Mouse (Mus musculus) small intestine, adult 2 months (tissue): ENCODE data around the gene Gas2l2. TPM values are rescaled to one million over a fixed set of nuclear protein-coding genes. Genes with fewer than 3 reads are reported as not detected.
A peak's percentile ranks its signal among the peaks of the same experiment; 100 is the strongest.

Experiments used
- H3K27ac ChIP-seq: fragments of 200-500 bp; 2 replicates; pipeline ENCODE4 v1.5.1; 2012; ENCODE audit warnings: low read depth, low read length, control low read depth, inconsistent platforms; ENCODE audit not compliant: insufficient read depth
- H3K27me3 ChIP-seq: fragments of 200-500 bp; 2 replicates; pipeline ENCODE4 v1.6.1; 2012; ENCODE audit warnings: mild to moderate bottlenecking, moderate library complexity, low read length, inconsistent platforms; ENCODE audit not compliant: control insufficient read depth, insufficient read depth
- H3K36me3 ChIP-seq: fragments of 200-500 bp; 2 replicates; pipeline ENCODE4 v1.6.1; 2012; ENCODE audit warnings: mild to moderate bottlenecking, low read length, control low read depth, inconsistent platforms; ENCODE audit not compliant: control insufficient read depth, insufficient read depth
- H3K4me1 ChIP-seq: fragments of 200-500 bp; 2 replicates; pipeline ENCODE4 v1.6.1; 2012; ENCODE audit warnings: low read length, inconsistent platforms, mixed read lengths; ENCODE audit not compliant: control insufficient read depth, insufficient read depth, insufficient read length
- H3K4me3 ChIP-seq: fragments of 200-500 bp; 2 replicates; pipeline ENCODE4 v1.5.1; 2012; ENCODE audit warnings: low read depth, mild to moderate bottlenecking, control low read depth, inconsistent platforms, low read length, moderate library complexity
- CTCF ChIP-seq: fragments of 200-500 bp; IDR thresholded peaks from 2 replicates; pipeline ENCODE4 v1.5.1; 2012; ENCODE audit warnings: low read depth, mild to moderate bottlenecking, control low read depth, inconsistent platforms, low read length, moderate library complexity, mixed read lengths; ENCODE audit not compliant: insufficient replicate concordance, insufficient read length; ENCODE audit errors: extremely low read depth
- POLR2A ChIP-seq: fragments of 200-500 bp; IDR thresholded peaks from 2 replicates; pipeline ENCODE4 v1.6.1; 2012; ENCODE audit warnings: low read depth, mild to moderate bottlenecking, control low read depth, inconsistent platforms, low read length, moderate library complexity
- WGBS: fragments of 180-500 bp; shearing (Covaris S2); methylation state at CpG from one replicate; pipeline ENCODE4 v1.1.7; 2018; 5-methylcytosine and 5-hydroxymethylcytosine counted together
- polyA plus RNA-seq: library from polyadenylated mRNA; depleted of rRNA; stranded (reverse); fragments of >200 nt; gene quantifications from 2 replicates; pipeline ENCODE4 v1.2.3, GENCODE M21; 2012

The Gas2l2 gene
- polyA plus RNA-seq, 1 experiment = 0.06 TPM

GRCm38 (mm10) chr11:83451281-83451680, 22.0 kb upstream of the Gas2l2 start:
- 96% methylated on average over 10 of the region's 10 CpGs for WGBS

GRCm38 (mm10) chr11:83450550-83450949, 21.3 kb upstream of the Gas2l2 start:
- Histone ChIP-seq H3K27ac (no peak overlapping the region), H3K36me3 (peaks cover 2% of the 10 kb centered on the region; the same call in 1 of the 2 replicates), H3K27me3 (no peaks in the 10 kb centered on the region), H3K4me1 (peaks cover 25% of the 10 kb centered on the region), H3K4me3 (no peak overlapping the region)
- 54% methylated on average over 1 of the region's 1 CpGs for WGBS
- TF ChIP-seq POLR2A = no peak
- no peak for TF ChIP-seq CTCF

More at GRCm38 (mm10) chr11:83451281-83451680, 22.0 kb upstream of the Gas2l2 start:
- H3K4me3 ChIP-seq = no peak overlapping the region
- TF ChIP-seq CTCF (no peak), POLR2A (no peak)
- no peaks in the 10 kb centered on the region for H3K27me3 ChIP-seq
- peaks cover 31% of the 10 kb centered on the region for H3K4me1 ChIP-seq
- no peak overlapping the region for H3K27ac ChIP-seq
- H3K36me3 ChIP-seq = peaks cover 2% of the 10 kb centered on the region; the same call in 1 of the 2 replicates

- peaks cover 3% of the 10 kb centered on the region; the same call in 1 of the 2 replicates for H3K27me3 ChIP-seq
- H3K36me3 ChIP-seq = peaks cover 2% of the 10 kb centered on the region; the same call in 1 of the 2 replicates
- peaks cover 22% of the 10 kb centered on the region for H3K4me1 ChIP-seq
- 72% methylated on average over 4 of the region's 4 CpGs for WGBS
- H3K27ac ChIP-seq = no peak overlapping the region
- no peak overlapping the region for H3K4me3 ChIP-seq
- TF ChIP-seq POLR2A = no peak
- no peak for TF ChIP-seq CTCF
Measured at GRCm38 (mm10) chr11:83449298-83449697, 20.0 kb upstream of the Gas2l2 start.

- H3K4me1 ChIP-seq = peaks cover 20% of the 10 kb centered on the region
- no peak for TF ChIP-seq CTCF
- TF ChIP-seq POLR2A = no peak
- peaks cover 3% of the 10 kb centered on the region; the same call in 1 of the 2 replicates for H3K27me3 ChIP-seq
- H3K36me3 ChIP-seq = peaks cover 2% of the 10 kb centered on the region; the same call in 1 of the 2 replicates
- H3K27ac ChIP-seq = no peak overlapping the region
- no peak overlapping the region for H3K4me3 ChIP-seq
Measured at GRCm38 (mm10) chr11:83448927-83449236, 19.6 kb upstream of the Gas2l2 start.

- H3K27ac ChIP-seq = no peak overlapping the region
- H3K36me3 ChIP-seq = peaks cover 2% of the 10 kb centered on the region; the same call in 1 of the 2 replicates
- H3K4me3 ChIP-seq = no peak overlapping the region
- H3K27me3 ChIP-seq = peaks cover 3% of the 10 kb centered on the region; the same call in 1 of the 2 replicates
- peaks cover 21% of the 10 kb centered on the region for H3K4me1 ChIP-seq
- WGBS = 58% methylated on average over 16 of the region's 16 CpGs
- TF ChIP-seq POLR2A = no peak
- TF ChIP-seq CTCF = no peak
Measured at GRCm38 (mm10) chr11:83448021-83448926, 19.0 kb upstream of the Gas2l2 start.

- H3K4me3 ChIP-seq = no peak overlapping the region
- no peak overlapping the region for H3K27ac ChIP-seq
- WGBS = 83% methylated on average over 10 of the region's 10 CpGs
- peaks cover 2% of the 10 kb centered on the region; the same call in 1 of the 2 replicates for H3K36me3 ChIP-seq
- peaks cover 3% of the 10 kb centered on the region; the same call in 1 of the 2 replicates for H3K27me3 ChIP-seq
- H3K4me1 ChIP-seq = peaks cover 21% of the 10 kb centered on the region
- TF ChIP-seq CTCF (no peak), POLR2A (no peak)
Measured at GRCm38 (mm10) chr11:83447612-83448011, 18.4 kb upstream of the Gas2l2 start.

- peak overlapping the region; percentile 58 for H3K4me3 ChIP-seq
- TF ChIP-seq CTCF (peak; percentile 17; the same call in 1 of the 2 replicates), POLR2A (no peak)
- H3K27ac ChIP-seq = no peak overlapping the region
- H3K27me3 ChIP-seq = peaks cover 3% of the 10 kb centered on the region; the same call in 1 of the 2 replicates
- WGBS = 23% methylated on average over 19 of the region's 19 CpGs
- H3K36me3 ChIP-seq = no peaks in the 10 kb centered on the region
- H3K4me1 ChIP-seq = peaks cover 20% of the 10 kb centered on the region
Measured at GRCm38 (mm10) chr11:83445001-83445400, 15.7 kb upstream of the Gas2l2 start.
